Mouse (Mus musculus) adipose tissue, adult 10 weeks (tissue): ENCODE results near the gene Atp6ap1l. TPM values are rescaled to one million over a fixed set of nuclear protein-coding genes. Genes with fewer than 3 reads are reported as not detected.

Source experiments
- polyA plus RNA-seq: library from polyadenylated mRNA; stranded (reverse); fragments of 350-450 nt; fragmentation: Illumina TruSeq; extraction: RNeasy Lipid Tissue Mini Kit (QIAGEN cat#74804); gene quantifications from one replicate; pipeline ENCODE4 v1.2.3, GENCODE M21; 2014; ENCODE audit warnings: low read depth, low replicate concordance

Atp6ap1l gene
- polyA plus RNA-seq, result 1.8 TPM

DNA sequence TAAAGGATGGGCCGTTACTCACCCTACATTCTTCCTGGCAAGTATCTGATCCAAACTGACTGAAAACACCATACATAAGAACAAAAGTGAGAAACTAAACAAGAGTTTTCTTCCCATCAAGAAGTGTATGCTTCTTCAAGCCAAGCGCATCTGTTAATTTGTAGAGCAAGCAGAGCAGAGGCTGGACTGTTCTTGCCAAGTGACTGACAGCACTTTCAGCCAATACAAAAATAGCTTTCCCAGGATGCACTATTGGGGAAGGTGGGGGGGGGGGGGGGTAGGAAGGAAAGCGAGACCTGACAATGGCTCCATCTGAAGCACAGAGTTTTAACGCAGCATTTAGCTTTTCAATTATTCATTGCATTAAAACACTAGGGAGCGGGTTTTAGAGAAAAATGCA, at the start of gene Atp6ap1l:
TSS of gene Atp6ap1l (minus strand) at position 180 of the 400 bp plus-strand sequence.

GRCm38 (mm10) chr13:90922751-90923612, 17.8 kb upstream of the Atp6ap1l start, which contains the start of gene Rps23:
Gene Rps23 (plus strand): TSS chr13:90922958.

Other genes with a start within 250 kb of the Atp6ap1l start
- 1,107 TPM for gene Rps23, start 17.6 kb upstream of the Atp6ap1l start, polyA plus RNA-seq